Mouse (Mus musculus) hindbrain, embryonic 10.5 days (tissue): ENCODE measurements around the gene Stk36. TPM values are rescaled to one million over a fixed set of nuclear protein-coding genes. Genes with fewer than 3 reads are reported as not detected.

ENCODE experiments used
- DNase-seq: peaks from one replicate; pipeline ENCODE4 v3.0.0-alpha.2; 2017; ENCODE audit warnings: low spot score
- H3K27ac ChIP-seq: fragments of 300-500 bp; sonication (generic); 2 replicates; pipeline ENCODE4 v1.5.1; 2016; ENCODE audit warnings: mild to moderate bottlenecking, moderate library complexity
- H3K27me3 ChIP-seq: fragments of 300-500 bp; sonication (generic); 2 replicates; pipeline ENCODE4 v1.6.1; 2016; ENCODE audit warnings: mild to moderate bottlenecking; ENCODE audit not compliant: poor library complexity, insufficient read depth, severe bottlenecking
- H3K36me3 ChIP-seq: fragments of 300-500 bp; sonication (generic); 2 replicates; pipeline ENCODE4 v1.6.1; 2016; ENCODE audit warnings: mild to moderate bottlenecking, moderate library complexity
- H3K4me1 ChIP-seq: fragments of 300-500 bp; sonication (generic); replicated peaks from 2 replicates; pipeline ENCODE4 v1.6.1; 2016; ENCODE audit warnings: mild to moderate bottlenecking
- H3K4me3 ChIP-seq: fragments of 300-500 bp; sonication (generic); 2 replicates; pipeline ENCODE4 v1.5.1; 2016; ENCODE audit warnings: mild to moderate bottlenecking, moderate library complexity
- H3K9me3 ChIP-seq: fragments of 300-500 bp; sonication (generic); 2 replicates; pipeline ENCODE4 v1.6.1; 2016; ENCODE audit warnings: mild to moderate bottlenecking, moderate library complexity
- WGBS: fragments of 180-500 bp; shearing (Covaris S2); methylation state at CpG from one replicate; pipeline ENCODE4 v1.1.7; 2016; 5-methylcytosine and 5-hydroxymethylcytosine counted together
- polyA plus RNA-seq: library from polyadenylated mRNA; unstranded; fragments of >200 nt; fragmentation: Nextera tagmentation; extraction: Ambion mirVana; gene quantifications from 2 replicates; pipeline ENCODE4 v1.2.1, GENCODE M21; 2016

Stk36 gene
- polyA plus RNA-seq, 1 experiment from 2014 or later = 21.8 TPM

- no peak overlapping the region for H3K4me3 ChIP-seq
- peaks cover 61% of the 10 kb centered on the region for H3K36me3 ChIP-seq
- H3K27me3 ChIP-seq = no peaks in the 10 kb centered on the region
- DNase-seq = no peak
- 89% methylated on average over 4 of the region's 4 CpGs for WGBS
- H3K4me1 ChIP-seq = peaks cover 10% of the 10 kb centered on the region
- no peaks in the 10 kb centered on the region for H3K9me3 ChIP-seq
- H3K27ac ChIP-seq = no peak overlapping the region
Observed at GRCm38 (mm10) chr1:74626076-74626475, 24.8 kb downstream of the Stk36 start.

GRCm38 (mm10) chr1:74628001-74628400 is 26.8 kb downstream of the Stk36 start:
- peak overlapping the region; percentile 59; the same call in 1 of the 2 replicates for H3K27ac ChIP-seq
- peaks cover 10% of the 10 kb centered on the region for H3K4me1 ChIP-seq
- H3K9me3 ChIP-seq = no peaks in the 10 kb centered on the region
- WGBS = 26% methylated on average over 7 of the region's 7 CpGs
- peaks cover 49% of the 10 kb centered on the region for H3K36me3 ChIP-seq
- peak; percentile 42 for DNase-seq
- H3K27me3 ChIP-seq = no peaks in the 10 kb centered on the region
- H3K4me3 ChIP-seq = no peak overlapping the region

- H3K36me3 ChIP-seq = peaks cover 40% of the 10 kb centered on the region
- WGBS = 84% methylated on average over 4 of the region's 4 CpGs
- peaks cover 7% of the 10 kb centered on the region for H3K4me1 ChIP-seq
- no peak overlapping the region for H3K4me3 ChIP-seq
- H3K27me3 ChIP-seq = no peaks in the 10 kb centered on the region
- H3K27ac ChIP-seq = no peak overlapping the region
- no peak for DNase-seq
- H3K9me3 ChIP-seq = no peaks in the 10 kb centered on the region
Observed at GRCm38 (mm10) chr1:74632734-74633133, 31.5 kb downstream of the Stk36 start.

- 75% methylated on average over 2 of the region's 2 CpGs for WGBS
- H3K36me3 ChIP-seq = no peaks in the 10 kb centered on the region
- H3K27ac ChIP-seq = no peak overlapping the region
- H3K4me1 ChIP-seq = peaks cover 6% of the 10 kb centered on the region; the same call in 1 of the 2 replicates
- no peak for DNase-seq
- no peak overlapping the region for H3K4me3 ChIP-seq
- H3K9me3 ChIP-seq = no peaks in the 10 kb centered on the region
- no peaks in the 10 kb centered on the region for H3K27me3 ChIP-seq
Observed at GRCm38 (mm10) chr1:74643524-74643923, 42.3 kb downstream of the Stk36 start.

- Histone ChIP-seq H3K4me1 (peaks cover 6% of the 10 kb centered on the region; the same call in 1 of the 2 replicates), H3K36me3 (no peaks in the 10 kb centered on the region), H3K27me3 (no peaks in the 10 kb centered on the region), H3K4me3 (no peak overlapping the region), H3K27ac (no peak overlapping the region), H3K9me3 (no peaks in the 10 kb centered on the region)
- DNase-seq = no peak
Observed at GRCm38 (mm10) chr1:74643926-74644325, 42.7 kb downstream of the Stk36 start.

- DNase-seq = peak; percentile 97
- Histone ChIP-seq H3K4me1 (peaks cover 13% of the 10 kb centered on the region), H3K4me3 (peak within 1 kb of the TSS; percentile 72), H3K9me3 (no peaks in the 10 kb centered on the region), H3K36me3 (peaks cover 33% of the 10 kb centered on the region), H3K27ac (peak within 1 kb of the TSS; percentile 95), H3K27me3 (no peaks in the 10 kb centered on the region)
- 1% methylated on average over 66 of the region's 66 CpGs for WGBS
Observed at GRCm38 (mm10) chr1:74661448-74662195, 60.4 kb downstream of the Stk36 start, which contains the start of gene Ttll4. Gene Ttll4, plus strand, starts transcription at chr1:74661745.

GRCm38 (mm10) chr1:74662253-74662865 is 61.1 kb downstream of the Stk36 start:
- no peak for DNase-seq
- peak overlapping the region; percentile 72 for H3K4me3 ChIP-seq
- H3K9me3 ChIP-seq = no peaks in the 10 kb centered on the region
- H3K27me3 ChIP-seq = no peaks in the 10 kb centered on the region
- H3K4me1 ChIP-seq = peaks cover 13% of the 10 kb centered on the region
- peaks cover 40% of the 10 kb centered on the region for H3K36me3 ChIP-seq
- H3K27ac ChIP-seq = peak overlapping the region; percentile 95
- WGBS = 4% methylated on average over 13 of the region's 13 CpGs

GRCm38 (mm10) chr1:74665153-74665552 is 63.9 kb downstream of the Stk36 start:
- no peak overlapping the region for H3K27ac ChIP-seq
- H3K36me3 ChIP-seq = peaks cover 67% of the 10 kb centered on the region
- DNase-seq = no peak
- peaks cover 13% of the 10 kb centered on the region for H3K4me1 ChIP-seq
- H3K4me3 ChIP-seq = no peak overlapping the region
- no peaks in the 10 kb centered on the region for H3K9me3 ChIP-seq
- H3K27me3 ChIP-seq = no peaks in the 10 kb centered on the region
- WGBS = 88% methylated on average over 6 of the region's 6 CpGs

GRCm38 (mm10) chr1:74668371-74668770 is 67.1 kb downstream of the Stk36 start:
- 94% methylated on average over 3 of the region's 3 CpGs for WGBS
- H3K4me3 ChIP-seq = no peak overlapping the region
- no peak overlapping the region for H3K27ac ChIP-seq
- peaks cover 97% of the 10 kb centered on the region for H3K36me3 ChIP-seq
- no peaks in the 10 kb centered on the region for H3K27me3 ChIP-seq
- H3K9me3 ChIP-seq = no peaks in the 10 kb centered on the region
- no peak for DNase-seq
- peaks cover 3% of the 10 kb centered on the region for H3K4me1 ChIP-seq

GRCm38 (mm10) chr1:74672731-74673130 is 71.5 kb downstream of the Stk36 start:
- no peak overlapping the region for H3K27ac ChIP-seq
- no peaks in the 10 kb centered on the region for H3K4me1 ChIP-seq
- DNase-seq = no peak
- peaks cover 88% of the 10 kb centered on the region for H3K36me3 ChIP-seq
- H3K9me3 ChIP-seq = no peaks in the 10 kb centered on the region
- no peak overlapping the region for H3K4me3 ChIP-seq
- WGBS = 93% methylated on average over 7 of the region's 7 CpGs
- no peaks in the 10 kb centered on the region for H3K27me3 ChIP-seq

- H3K27ac ChIP-seq = no peak overlapping the region
- no peaks in the 10 kb centered on the region for H3K27me3 ChIP-seq
- peaks cover 88% of the 10 kb centered on the region for H3K36me3 ChIP-seq
- WGBS = 91% methylated on average over 3 of the region's 3 CpGs
- no peaks in the 10 kb centered on the region for H3K4me1 ChIP-seq
- no peak overlapping the region for H3K4me3 ChIP-seq
- no peaks in the 10 kb centered on the region for H3K9me3 ChIP-seq
- DNase-seq = no peak
Observed at GRCm38 (mm10) chr1:74676863-74677262, 75.6 kb downstream of the Stk36 start.

- H3K27me3 ChIP-seq = no peaks in the 10 kb centered on the region
- 83% methylated on average over 1 of the region's 1 CpGs for WGBS
- H3K36me3 ChIP-seq = peaks cover 88% of the 10 kb centered on the region
- no peaks in the 10 kb centered on the region for H3K9me3 ChIP-seq
- no peak overlapping the region for H3K27ac ChIP-seq
- no peak overlapping the region for H3K4me3 ChIP-seq
- H3K4me1 ChIP-seq = no peaks in the 10 kb centered on the region
- no peak for DNase-seq
Observed at GRCm38 (mm10) chr1:74677843-74678242, 76.6 kb downstream of the Stk36 start.
